Mouse (Mus musculus): ENCODE results near the gene Snrpd2. TPM values are rescaled to one million over a fixed set of nuclear protein-coding genes. Genes with fewer than 3 reads are reported as not detected.
"Not testable (repeated sequence)": the region's sequence is repeated elsewhere in the genome, so short reads cannot be mapped to it uniquely, and the experiment has no call there.

The Snrpd2 gene
- polyA plus RNA-seq, 1 experiment from 2014 or later, result 158 TPM

GRCm38 (mm10) chr7:19136673-19137334 is 12.7 kb upstream of the Snrpd2 start:
- H3K36me3 ChIP-seq (ENCODE audit: control insufficient read depth, insufficient read depth, low read length), result peaks cover 38% of the 10 kb centered on the region
- WGBS, result 92% methylated on average over 38 of the region's 38 CpGs

GRCm38 (mm10) chr7:19137380-19137779 is 12.1 kb upstream of the Snrpd2 start:
- no peak overlapping the region for H3K27ac ChIP-seq (ENCODE audit: low read depth, low read length)
- no peak overlapping the region for H3K4me3 ChIP-seq (ENCODE audit: low read depth, low read length)
- H3K9ac ChIP-seq (ENCODE audit: low read depth, low read length), result no peak overlapping the region
- H3K9me3 ChIP-seq (ENCODE audit: control insufficient read depth, low read length), result no peaks in the 10 kb centered on the region
- no peak overlapping the region for H3K4me2 ChIP-seq
- ATAC-seq (replicated peaks; ENCODE audit: low FRiP score) (no peak), DNase-seq (ENCODE audit: low spot score) (no peak)
- 56% methylated on average over 5 of the region's 5 CpGs for WGBS
- no peaks in the 10 kb centered on the region for H3K27me3 ChIP-seq (replicated peaks; ENCODE audit: control insufficient read depth, insufficient read depth, low read length)
- H3K36me3 ChIP-seq (ENCODE audit: control insufficient read depth, insufficient read depth, low read length), result peaks cover 38% of the 10 kb centered on the region
- H3K4me1 ChIP-seq (replicated peaks; ENCODE audit: control insufficient read depth, insufficient read depth, low read length), result no peaks in the 10 kb centered on the region

More at GRCm38 (mm10) chr7:19136673-19137334, 12.7 kb upstream of the Snrpd2 start:
- Histone ChIP-seq H3K4me3 (ENCODE audit: low read depth, low read length) (no peak overlapping the region), H3K4me2 (no peak overlapping the region), H3K27ac (ENCODE audit: low read depth, low read length) (no peak overlapping the region), H3K9me3 (ENCODE audit: control insufficient read depth, low read length) (no peaks in the 10 kb centered on the region), H3K9ac (ENCODE audit: low read depth, low read length) (no peak overlapping the region), H3K27me3 (replicated peaks; ENCODE audit: control insufficient read depth, insufficient read depth, low read length) (no peaks in the 10 kb centered on the region), H3K4me1 (replicated peaks; ENCODE audit: control insufficient read depth, insufficient read depth, low read length) (peaks cover 1% of the 10 kb centered on the region; the same call in 1 of the 2 replicates)
- no peak for ATAC-seq (replicated peaks; ENCODE audit: low FRiP score)
- DNase-seq (ENCODE audit: low spot score), result no peak

GRCm38 (mm10) chr7:19146793-19147192 is 2.7 kb upstream of the Snrpd2 start:
- ATAC-seq (replicated peaks; ENCODE audit: low FRiP score) (no peak), DNase-seq (ENCODE audit: low spot score) (no peak)
- H3K4me2 ChIP-seq, result no peak overlapping the region
- H3K27me3 ChIP-seq (replicated peaks; ENCODE audit: control insufficient read depth, insufficient read depth, low read length), result no peaks in the 10 kb centered on the region
- no peaks in the 10 kb centered on the region for H3K9me3 ChIP-seq (ENCODE audit: control insufficient read depth, low read length)
- no peak overlapping the region for H3K9ac ChIP-seq (ENCODE audit: low read depth, low read length)
- H3K27ac ChIP-seq (ENCODE audit: low read depth, low read length), result no peak overlapping the region
- H3K4me3 ChIP-seq (ENCODE audit: low read depth, low read length), result no peak overlapping the region
- H3K4me1 ChIP-seq (replicated peaks; ENCODE audit: control insufficient read depth, insufficient read depth, low read length), result peaks cover 12% of the 10 kb centered on the region
- H3K36me3 ChIP-seq (ENCODE audit: control insufficient read depth, insufficient read depth, low read length), result no peaks in the 10 kb centered on the region; the same call in 1 of the 2 replicates
- 85% methylated on average over 10 of the region's 10 CpGs for WGBS

- Histone ChIP-seq H3K4me2 (peak overlapping the region; percentile 91), H3K36me3 (ENCODE audit: control insufficient read depth, insufficient read depth, low read length) (no peaks in the 10 kb centered on the region; the same call in 1 of the 2 replicates), H3K4me1 (replicated peaks; ENCODE audit: control insufficient read depth, insufficient read depth, low read length) (peaks cover 12% of the 10 kb centered on the region), H3K9me3 (ENCODE audit: control insufficient read depth, low read length) (no peaks in the 10 kb centered on the region), H3K4me3 (ENCODE audit: low read depth, low read length) (no peak overlapping the region), H3K27ac (ENCODE audit: low read depth, low read length) (no peak overlapping the region), H3K27me3 (replicated peaks; ENCODE audit: control insufficient read depth, insufficient read depth, low read length) (no peaks in the 10 kb centered on the region), H3K9ac (ENCODE audit: low read depth, low read length) (no peak overlapping the region)
- no peak for DNase-seq (ENCODE audit: low spot score)
- ATAC-seq (replicated peaks; ENCODE audit: low FRiP score), result no peak
- WGBS, result 48% methylated on average over 6 of the region's 6 CpGs
Observed at GRCm38 (mm10) chr7:19147497-19148045, 2.0 kb upstream of the Snrpd2 start.

GRCm38 (mm10) chr7:19148180-19148874 is 1.2 kb upstream of the Snrpd2 start:
- peak overlapping the region; percentile 66 for H3K9ac ChIP-seq (ENCODE audit: low read depth, low read length)
- peaks cover 12% of the 10 kb centered on the region for H3K4me1 ChIP-seq (replicated peaks; ENCODE audit: control insufficient read depth, insufficient read depth, low read length)
- H3K4me3 ChIP-seq (ENCODE audit: low read depth, low read length), result peak overlapping the region; percentile 83
- DNase-seq (ENCODE audit: low spot score) (no peak), ATAC-seq (replicated peaks; ENCODE audit: low FRiP score) (no peak)
- peaks cover 6% of the 10 kb centered on the region for H3K36me3 ChIP-seq (ENCODE audit: control insufficient read depth, insufficient read depth, low read length)
- H3K9me3 ChIP-seq (ENCODE audit: control insufficient read depth, low read length), result no peaks in the 10 kb centered on the region
- no peaks in the 10 kb centered on the region for H3K27me3 ChIP-seq (replicated peaks; ENCODE audit: control insufficient read depth, insufficient read depth, low read length)
- no peak overlapping the region for H3K27ac ChIP-seq (ENCODE audit: low read depth, low read length)
- 14% methylated on average over 20 of the region's 20 CpGs for WGBS
- peak overlapping the region; percentile 91 for H3K4me2 ChIP-seq

GRCm38 (mm10) chr7:19148875-19149541 is 514 bp upstream of the Snrpd2 start, which contains the start of gene Qpctl:
Qpctl (minus strand) TSS chr7:19149291.
- Histone ChIP-seq H3K27ac (ENCODE audit: low read depth, low read length) (peak within 1 kb of the TSS; percentile 71), H3K4me3 (ENCODE audit: low read depth, low read length) (peak within 1 kb of the TSS; percentile 83), H3K4me1 (replicated peaks; ENCODE audit: control insufficient read depth, insufficient read depth, low read length) (peaks cover 12% of the 10 kb centered on the region), H3K9me3 (ENCODE audit: control insufficient read depth, low read length) (no peaks in the 10 kb centered on the region), H3K9ac (ENCODE audit: low read depth, low read length) (peak within 1 kb of the TSS; percentile 82), H3K27me3 (replicated peaks; ENCODE audit: control insufficient read depth, insufficient read depth, low read length) (no peaks in the 10 kb centered on the region), H3K36me3 (ENCODE audit: control insufficient read depth, insufficient read depth, low read length) (peaks cover 9% of the 10 kb centered on the region), H3K4me2 (peak within 1 kb of the TSS; percentile 91)
- under 1% methylated on average over 43 of the region's 43 CpGs for WGBS
- DNase-seq (ENCODE audit: low spot score), result peak; percentile 92
- peak; percentile 95 for ATAC-seq (replicated peaks; ENCODE audit: low FRiP score)

GRCm38 (mm10) chr7:19151121-19151520 is 1.6 kb downstream of the Snrpd2 start:
- Histone ChIP-seq H3K9ac (ENCODE audit: low read depth, low read length) (peak overlapping the region; percentile 82; the same call in 1 of the 2 replicates), H3K4me2 (peak overlapping the region; percentile 91), H3K4me1 (replicated peaks; ENCODE audit: control insufficient read depth, insufficient read depth, low read length) (peaks cover 12% of the 10 kb centered on the region), H3K36me3 (ENCODE audit: control insufficient read depth, insufficient read depth, low read length) (peaks cover 15% of the 10 kb centered on the region)
- H3K4me3 ChIP-seq (ENCODE audit: low read depth, low read length); DNase-seq (ENCODE audit: low spot score); H3K27me3 ChIP-seq (replicated peaks; ENCODE audit: control insufficient read depth, insufficient read depth, low read length); ATAC-seq (replicated peaks; ENCODE audit: low FRiP score); H3K9me3 ChIP-seq (ENCODE audit: control insufficient read depth, low read length); H3K27ac ChIP-seq (ENCODE audit: low read depth, low read length): not testable (repeated sequence)
- WGBS, result 88% methylated on average over 10 of the region's 10 CpGs

- no peak for ATAC-seq (replicated peaks; ENCODE audit: low FRiP score)
- WGBS, result 83% methylated on average over 8 of the region's 8 CpGs
Observed at GRCm38 (mm10) chr7:19154796-19155195, 5.3 kb downstream of the Snrpd2 start.

More at GRCm38 (mm10) chr7:19154796-19155195, 5.3 kb downstream of the Snrpd2 start:
- Histone ChIP-seq H3K27me3 (replicated peaks; ENCODE audit: control insufficient read depth, insufficient read depth, low read length) (peaks cover 12% of the 10 kb centered on the region), H3K27ac (ENCODE audit: low read depth, low read length) (no peak overlapping the region), H3K9ac (ENCODE audit: low read depth, low read length) (no peak overlapping the region), H3K4me3 (ENCODE audit: low read depth, low read length) (no peak overlapping the region), H3K9me3 (ENCODE audit: control insufficient read depth, low read length) (no peaks in the 10 kb centered on the region), H3K4me2 (no peak overlapping the region), H3K4me1 (replicated peaks; ENCODE audit: control insufficient read depth, insufficient read depth, low read length) (peaks cover 18% of the 10 kb centered on the region; the same call in 1 of the 2 replicates), H3K36me3 (ENCODE audit: control insufficient read depth, insufficient read depth, low read length) (peaks cover 15% of the 10 kb centered on the region)
- DNase-seq (ENCODE audit: low spot score), result no peak

Data from liver, embryonic 11.5 days (tissue).